Mouse (Mus musculus): ENCODE results near the gene Gm6337.
"Not testable (repeated sequence)": the region's sequence is repeated elsewhere in the genome, so short reads cannot be mapped to it uniquely, and the experiment has no call there.

Gm6337 gene

DNA sequence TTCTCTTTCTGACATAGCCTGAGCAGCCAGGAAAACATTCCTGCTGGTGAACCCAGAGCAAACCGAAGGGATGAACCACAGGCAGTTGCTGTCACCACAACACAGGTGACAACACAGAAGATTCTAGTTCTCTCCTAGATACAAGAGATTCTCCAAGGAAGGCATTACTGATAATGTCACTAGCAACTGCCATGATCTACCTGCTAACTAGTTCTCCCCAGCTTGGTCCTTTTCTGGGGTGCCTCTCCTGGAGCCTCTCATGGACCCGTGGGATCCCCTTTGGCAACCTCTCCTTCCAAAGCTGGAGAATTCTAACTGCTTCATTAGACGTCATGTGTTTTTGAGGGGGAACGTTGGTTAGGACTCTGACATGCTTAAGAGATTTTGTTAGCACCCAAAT is at the start of gene Gm6337:
Gene Gm6337, minus strand, starts transcription at position 101 of the 400 bp plus-strand sequence.
- not testable (repeated sequence) for DNase-seq (ENCODE audit: low read depth, low spot score)

DNA sequence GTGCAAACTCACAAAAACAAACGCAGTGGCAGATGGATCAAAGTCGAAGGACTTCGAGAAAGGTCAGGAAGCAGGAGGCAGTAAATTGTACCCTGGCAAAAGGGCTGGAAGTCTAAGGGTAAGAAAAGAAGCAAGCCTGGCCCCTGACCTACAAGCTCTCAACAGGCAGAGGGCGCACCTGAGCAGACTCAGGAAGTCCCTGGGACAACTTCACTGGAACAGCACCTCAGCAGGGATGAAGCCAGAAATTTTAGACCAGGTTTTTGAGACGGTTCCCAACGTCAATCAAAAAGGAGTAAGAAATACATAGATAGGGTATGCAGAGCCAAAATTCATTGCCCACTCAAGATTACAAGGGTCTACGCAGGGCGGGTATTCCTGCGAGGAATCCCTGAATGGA is 49.4 kb upstream of the Gm6337 start:
- not testable (repeated sequence) for DNase-seq (ENCODE audit: low read depth, low spot score)

DNA sequence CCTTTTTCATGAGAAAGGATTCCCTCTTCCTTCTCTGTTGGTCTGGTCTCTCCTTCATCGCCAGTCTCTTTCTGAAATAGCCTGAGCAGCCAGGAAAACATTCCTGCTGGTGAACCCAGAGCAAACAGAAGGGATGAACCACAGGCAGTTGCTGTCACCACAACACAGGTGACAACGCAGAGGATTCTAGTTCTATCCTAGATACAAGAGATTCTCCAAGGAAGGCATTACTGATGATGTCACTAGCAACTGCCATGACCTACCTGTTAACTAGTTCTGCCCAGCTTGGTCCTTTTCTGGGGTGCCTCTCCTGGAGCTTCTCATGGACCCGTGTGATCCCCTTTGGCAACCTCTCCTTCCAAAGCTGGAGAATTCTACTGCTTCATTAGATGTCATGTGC is 35.8 kb upstream of the Gm6337 start, which contains the start of gene Gm8206:
Gene Gm8206, minus strand, starts transcription at position 101 of the 400 bp plus-strand sequence.
- DNase-seq (ENCODE audit: low read depth, low spot score) = not testable (repeated sequence)

All from WW6 (cell line).